In genomic region chr2:27599061-27599768, GRCm38 (mm10) we compare ENCODE assay signal across 10 mouse cellular contexts.
A peak's percentile ranks its signal among the peaks of the same experiment; 100 is the strongest.
DNase-seq lines count a peak whose midpoint lies in the region; ATAC-seq lines count a peak whose summit lies in the region.
"Had no signal": no experiment of that assay in that cellular context is flagged by ENCODE, and none has a peak within 500 bp of the region (broad histone marks: within the 10 kb centered on the region; RNA-seq: fewer than 3 reads in every experiment).

No protein-coding gene starts in this region.

- peaks cover 11% of the 10 kb centered on the region for H3K4me1 ChIP-seq in heart, embryonic 12.5 days (replicated peaks)

- no peak overlapping the region for H3K27ac ChIP-seq in heart, embryonic 12.5 days (ENCODE audit: poor library complexity, severe bottlenecking)
- H3K27ac ChIP-seq: embryonic facial prominence, embryonic 13.5 days; liver, embryonic 13.5 days had no signal

- H3K9ac ChIP-seq in heart, embryonic 12.5 days, result no peak overlapping the region
- H3K9ac ChIP-seq: embryonic facial prominence, embryonic 13.5 days; liver, embryonic 13.5 days had no signal

- 88% methylated on average over 8 of the region's 8 CpGs for WGBS in heart, embryonic 12.5 days

- H3K9me3 ChIP-seq in heart, embryonic 12.5 days (replicated peaks), result peaks cover 7% of the 10 kb centered on the region; the same call in 1 of the 2 replicates
- H3K9me3 ChIP-seq: liver, embryonic 13.5 days had no signal

- peaks cover 33% of the 10 kb centered on the region for H3K27me3 ChIP-seq in heart, embryonic 12.5 days (replicated peaks)
- H3K27me3 ChIP-seq: embryonic facial prominence, embryonic 13.5 days had no signal

- H3K36me3 ChIP-seq in heart, embryonic 12.5 days, result no peaks in the 10 kb centered on the region
- H3K36me3 ChIP-seq: embryonic facial prominence, embryonic 13.5 days; liver, embryonic 13.5 days had no signal

- peak; percentile 97 for DNase-seq in heart, adult 11 months
- peak; percentile 73 for DNase-seq in adrenal gland, postnatal 10 days
- peak; percentile 85 for DNase-seq in fat pad, adult 2 months (ENCODE audit: extremely low read depth, low read depth, low spot score)
- peak; percentile 27 to 68 for DNase-seq in layer of hippocampus, adult 18-20 months (ENCODE audit: low spot score in 2 of 2)
- DNase-seq in lung, postnatal 25 days (ENCODE audit: low spot score), result peak; percentile 82
- no peak for DNase-seq in T-cell, adult 2 months (ENCODE audit: low spot score)
- DNase-seq in spleen, adult 18-20 months, result no peak
- DNase-seq: liver, embryonic 13.5 days had no signal

- no peak for ATAC-seq in heart, embryonic 12.5 days (ENCODE audit: insufficient number of reproducible peaks, low FRiP score)

- H3K4me2 ChIP-seq in heart, embryonic 12.5 days, result no peak overlapping the region
- H3K4me2 ChIP-seq: embryonic facial prominence, embryonic 13.5 days; liver, embryonic 13.5 days had no signal

- H3K4me3 ChIP-seq in heart, embryonic 12.5 days, result no peak overlapping the region
- H3K4me3 ChIP-seq: embryonic facial prominence, embryonic 13.5 days; liver, embryonic 13.5 days had no signal

Comparison
In these comparisons a context has a peak if more than half of its experiments do, and no peak if none do; other contexts are left out.
1. DNase-seq: peak in heart, adult 11 months (single experiment), adrenal gland, postnatal 10 days (single experiment), fat pad, adult 2 months (single experiment), layer of hippocampus, adult 18-20 months (2 of 2) and lung, postnatal 25 days (single experiment); none in T-cell, adult 2 months (single experiment) and spleen, adult 18-20 months (0 of 2).